Mouse (Mus musculus): ENCODE data around the gene Zswim2. TPM values are rescaled to one million over a fixed set of nuclear protein-coding genes. Genes with fewer than 3 reads are reported as not detected.

Zswim2 gene
- polyA plus RNA-seq (2021; fragmentation: Nextera tagmentation), result 0.06 TPM in 1 of 2 replicates, not detected in the other
- long read RNA-seq, experiment 1, result 0 reads
- long read RNA-seq, experiment 2, result 0 reads

GRCm38 (mm10) chr2:83940931-83941361 lies at the start of gene Zswim2:
Zswim2 (minus strand) TSS chr2:83941228.

GRCm38 (mm10) chr2:83990253-83990652 lies 49.2 kb upstream of the Zswim2 start, which contains the start of gene Gm13691:
Gm13691 (plus strand) TSS chr2:83990553.

DNA sequence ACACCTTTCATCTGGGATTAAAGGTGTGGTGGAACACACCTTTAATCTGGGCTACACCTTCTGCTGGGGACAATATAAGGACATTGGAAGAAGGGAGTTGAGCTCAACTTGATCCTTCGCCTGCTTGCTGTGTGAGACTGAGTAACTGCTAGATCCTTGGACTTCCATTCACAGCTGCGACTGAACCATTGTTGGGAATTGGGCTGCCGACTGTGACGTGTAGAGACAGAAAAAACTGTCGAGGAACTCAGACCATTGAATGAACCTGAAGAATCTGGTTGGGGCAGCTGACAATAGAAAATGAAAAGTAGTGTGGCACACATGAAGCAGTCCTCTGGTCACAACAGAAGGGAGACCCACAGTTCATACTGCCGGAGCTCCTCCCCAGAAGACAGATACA lies 43.4 kb upstream of the Zswim2 start, which contains the start of gene Gm13697:
Gene Gm13697, plus strand, starts transcription at position 301 of the 400 bp plus-strand sequence.

GRCm38 (mm10) chr2:83978633-83979032 lies 37.6 kb upstream of the Zswim2 start, which contains the start of gene Gm13694:
Gm13694 (plus strand) TSS chr2:83978933.

DNA sequence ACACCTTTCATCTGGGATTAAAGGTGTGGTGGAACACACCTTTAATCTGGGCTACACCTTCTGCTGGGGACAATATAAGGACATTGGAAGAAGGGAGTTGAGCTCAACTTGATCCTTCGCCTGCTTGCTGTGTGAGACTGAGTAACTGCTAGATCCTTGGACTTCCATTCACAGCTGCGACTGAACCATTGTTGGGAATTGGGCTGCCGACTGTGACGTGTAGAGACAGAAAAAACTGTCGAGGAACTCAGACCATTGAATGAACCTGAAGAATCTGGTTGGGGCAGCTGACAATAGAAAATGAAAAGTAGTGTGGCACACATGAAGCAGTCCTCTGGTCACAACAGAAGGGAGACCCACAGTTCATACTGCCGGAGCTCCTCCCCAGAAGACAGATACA lies 31.8 kb upstream of the Zswim2 start, which contains the start of gene Gm13696:
Gene Gm13696, plus strand, starts transcription at position 301 of the 400 bp plus-strand sequence.

DNA sequence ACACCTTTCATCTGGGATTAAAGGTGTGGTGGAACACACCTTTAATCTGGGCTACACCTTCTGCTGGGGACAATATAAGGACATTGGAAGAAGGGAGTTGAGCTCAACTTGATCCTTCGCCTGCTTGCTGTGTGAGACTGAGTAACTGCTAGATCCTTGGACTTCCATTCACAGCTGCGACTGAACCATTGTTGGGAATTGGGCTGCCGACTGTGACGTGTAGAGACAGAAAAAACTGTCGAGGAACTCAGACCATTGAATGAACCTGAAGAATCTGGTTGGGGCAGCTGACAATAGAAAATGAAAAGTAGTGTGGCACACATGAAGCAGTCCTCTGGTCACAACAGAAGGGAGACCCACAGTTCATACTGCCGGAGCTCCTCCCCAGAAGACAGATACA lies 26.0 kb upstream of the Zswim2 start, which contains the start of gene Gm13695:
Gene Gm13695, plus strand, starts transcription at position 301 of the 400 bp plus-strand sequence.

DNA sequence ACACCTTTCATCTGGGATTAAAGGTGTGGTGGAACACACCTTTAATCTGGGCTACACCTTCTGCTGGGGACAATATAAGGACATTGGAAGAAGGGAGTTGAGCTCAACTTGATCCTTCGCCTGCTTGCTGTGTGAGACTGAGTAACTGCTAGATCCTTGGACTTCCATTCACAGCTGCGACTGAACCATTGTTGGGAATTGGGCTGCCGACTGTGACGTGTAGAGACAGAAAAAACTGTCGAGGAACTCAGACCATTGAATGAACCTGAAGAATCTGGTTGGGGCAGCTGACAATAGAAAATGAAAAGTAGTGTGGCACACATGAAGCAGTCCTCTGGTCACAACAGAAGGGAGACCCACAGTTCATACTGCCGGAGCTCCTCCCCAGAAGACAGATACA lies 20.2 kb upstream of the Zswim2 start, which contains the start of gene Gm13693:
Gene Gm13693, plus strand, starts transcription at position 301 of the 400 bp plus-strand sequence.

GRCm38 (mm10) chr2:83955393-83955792 lies 14.4 kb upstream of the Zswim2 start, which contains the start of gene Gm13698:
Gm13698 (plus strand) TSS chr2:83955693.

Other genes with a start within 250 kb of the Zswim2 start
- gene Itgav, start 216.8 kb downstream of the Zswim2 start, polyA plus RNA-seq (2021; fragmentation: Nextera tagmentation), result 23.3 and 42.4 TPM in 2 replicates
- gene Fam171b, start 128.6 kb downstream of the Zswim2 start, polyA plus RNA-seq (2021; fragmentation: Nextera tagmentation), result 80.4 and 87.7 TPM in 2 replicates
- gene Gm13698, start 14.5 kb upstream of the Zswim2 start, polyA plus RNA-seq (2021; fragmentation: Nextera tagmentation), result not detected in 2 replicates
- not detected in 2 replicates for gene Gm13693, start 20.3 kb upstream of the Zswim2 start, polyA plus RNA-seq (2021; fragmentation: Nextera tagmentation)
- gene Gm13695, start 26.1 kb upstream of the Zswim2 start, polyA plus RNA-seq (2021; fragmentation: Nextera tagmentation), result not detected in 2 replicates
- not detected in 2 replicates for gene Gm13696, start 31.9 kb upstream of the Zswim2 start, polyA plus RNA-seq (2021; fragmentation: Nextera tagmentation)
- gene Gm13694, start 37.7 kb upstream of the Zswim2 start, polyA plus RNA-seq (2021; fragmentation: Nextera tagmentation), result not detected in 2 replicates
- not detected in 2 replicates for gene Gm13697, start 43.5 kb upstream of the Zswim2 start, polyA plus RNA-seq (2021; fragmentation: Nextera tagmentation)
- gene Gm13691, start 49.3 kb upstream of the Zswim2 start, polyA plus RNA-seq (2021; fragmentation: Nextera tagmentation), result not detected in 2 replicates

All from layer of hippocampus, adult 6 months (tissue).